Mouse (Mus musculus) monocyte, adult 5-6 weeks (primary cell): ENCODE measurements around the gene Lime1. TPM values are rescaled to one million over a fixed set of nuclear protein-coding genes. Genes with fewer than 3 reads are reported as not detected.

ENCODE experiments used
- ATAC-seq: fragments of 153-309, 156-312 bp; replicated peaks from 2 replicates; pipeline ENCODE4 v1.8.0; 2017; ENCODE audit warnings: mild to moderate bottlenecking; ENCODE audit not compliant: low TSS enrichment, insufficient number of reproducible peaks, severe bottlenecking, poor library complexity, low FRiP score
- total RNA-seq: library from RNA; stranded (forward); fragments of 200-1000, 200-491, 200-594 nt; gene quantifications from 3 replicates; pipeline ENCODE4 v1.2.3, GENCODE M21; 2017

Lime1 gene
- 55.7 to 137 TPM (median 104 TPM) in 3 replicates for total RNA-seq

DNA sequence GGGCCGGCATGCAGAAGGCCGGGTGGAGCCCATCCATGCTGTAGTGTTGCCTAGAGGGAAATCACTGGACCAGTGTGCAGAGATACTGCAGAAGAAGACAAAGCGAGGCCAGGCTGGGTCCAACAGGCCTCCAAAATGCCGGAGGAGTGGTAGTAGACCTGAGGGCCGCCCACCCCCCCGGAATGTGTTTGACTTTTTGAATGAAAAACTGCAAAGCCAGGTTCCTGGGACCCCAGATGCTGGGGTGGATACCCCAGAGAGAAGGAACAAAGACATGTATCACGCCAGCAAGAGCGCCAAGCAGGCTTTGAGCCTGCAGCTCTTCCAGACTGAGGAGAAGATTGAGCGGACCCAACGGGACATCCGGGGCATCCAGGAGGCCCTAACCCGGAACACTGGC, at the start of gene Lime1:
TSS of gene Lime1 (plus strand) at position 301 of the 400 bp plus-strand sequence.
- no peak for ATAC-seq

DNA sequence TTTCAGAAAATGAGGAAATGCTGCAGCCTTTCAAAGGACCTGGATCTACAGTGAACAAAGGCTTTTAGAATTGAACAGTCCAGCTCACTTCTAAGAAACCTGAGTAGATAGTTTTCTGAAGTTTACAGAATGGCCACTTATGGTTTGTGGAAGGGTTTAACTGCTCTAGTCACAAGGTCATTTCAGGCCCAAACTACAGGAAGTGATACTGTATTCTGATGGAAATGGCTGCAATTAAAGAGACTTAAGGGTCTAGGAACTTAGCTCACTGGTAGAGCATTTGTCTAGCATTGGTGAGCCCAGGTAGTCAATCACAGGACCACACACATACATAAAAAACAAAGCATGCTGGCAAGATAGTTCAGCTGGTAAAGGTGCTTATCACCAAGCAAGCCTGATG, 47.3 kb upstream of the Lime1 start:
- no peak for ATAC-seq

DNA sequence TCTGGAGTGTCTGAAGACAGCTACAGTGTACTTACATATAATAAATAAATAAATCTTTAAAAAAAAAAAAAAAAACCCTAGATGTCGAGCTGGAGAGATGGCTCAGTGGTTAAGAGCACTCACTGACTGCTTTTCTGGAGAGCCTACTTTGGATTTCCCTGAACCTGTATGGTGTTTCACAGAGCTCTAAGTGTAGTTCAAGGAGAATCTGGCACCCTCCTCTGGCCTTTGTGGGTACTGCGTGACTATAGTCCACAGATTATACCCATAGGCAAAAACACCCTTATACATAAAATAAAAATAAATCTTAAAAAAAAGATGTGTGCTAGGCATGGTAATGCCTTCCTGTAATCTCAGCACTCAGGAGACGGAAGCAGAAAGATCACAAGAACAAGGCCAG, 45.9 kb upstream of the Lime1 start:
- ATAC-seq = peak; percentile 84

DNA sequence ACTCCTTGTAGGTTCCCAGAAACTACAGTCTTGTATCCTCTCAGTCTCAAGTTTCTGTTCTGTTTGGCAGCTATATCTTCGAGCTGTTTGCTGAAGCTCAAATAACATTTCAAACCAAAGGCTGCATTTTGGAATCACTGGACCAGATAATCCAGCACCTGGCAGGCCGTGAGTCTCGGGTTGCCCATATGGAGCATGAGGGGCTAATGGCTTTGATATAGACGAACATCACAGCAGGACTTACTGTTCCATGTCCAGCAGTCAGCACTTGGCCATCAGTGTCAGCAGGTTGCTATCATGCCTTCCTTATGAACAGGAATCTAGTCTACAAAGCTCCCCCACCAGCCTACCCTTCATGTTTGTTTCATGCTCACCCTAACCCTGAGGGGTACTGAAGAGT, 39.5 kb upstream of the Lime1 start:
- ATAC-seq = no peak

DNA sequence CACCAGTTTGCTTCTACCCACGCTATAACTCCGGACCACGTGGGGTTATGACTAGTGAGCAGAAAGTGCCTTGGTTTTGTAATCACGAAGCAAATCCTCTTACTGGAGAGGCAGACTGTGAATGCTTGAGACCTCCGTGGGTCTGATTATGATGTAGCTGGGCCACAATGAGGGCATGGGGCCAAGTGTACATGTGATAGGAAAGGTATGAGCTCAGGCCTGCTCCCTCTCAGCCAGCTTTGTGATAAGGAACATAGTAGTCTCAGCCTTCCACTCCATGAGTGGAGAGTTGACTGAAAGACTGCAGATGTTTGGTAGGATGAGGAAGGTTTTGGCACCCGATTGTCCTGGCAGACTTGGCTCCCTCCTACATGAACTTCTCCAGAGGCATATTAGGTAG, 37.1 kb upstream of the Lime1 start:
- ATAC-seq = no peak

DNA sequence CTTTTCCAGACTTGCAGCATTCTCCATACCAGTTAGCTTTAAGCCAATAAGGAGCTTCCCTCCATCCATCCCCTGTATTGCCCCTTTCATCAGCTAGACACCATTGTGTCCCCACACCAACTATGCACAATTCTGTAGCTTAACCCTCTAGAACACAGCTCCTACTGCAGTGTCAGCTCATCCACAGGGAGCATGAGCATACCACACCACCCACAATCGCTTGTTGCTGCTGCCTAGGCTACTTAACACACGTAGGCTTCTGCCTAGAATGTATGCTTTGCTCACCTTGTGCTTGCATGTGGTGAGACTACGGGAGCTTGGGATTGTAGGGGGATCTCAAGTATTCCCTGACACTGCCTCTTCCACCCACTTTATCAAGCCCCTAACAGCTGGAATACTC, 23.1 kb upstream of the Lime1 start:
- no peak for ATAC-seq

DNA sequence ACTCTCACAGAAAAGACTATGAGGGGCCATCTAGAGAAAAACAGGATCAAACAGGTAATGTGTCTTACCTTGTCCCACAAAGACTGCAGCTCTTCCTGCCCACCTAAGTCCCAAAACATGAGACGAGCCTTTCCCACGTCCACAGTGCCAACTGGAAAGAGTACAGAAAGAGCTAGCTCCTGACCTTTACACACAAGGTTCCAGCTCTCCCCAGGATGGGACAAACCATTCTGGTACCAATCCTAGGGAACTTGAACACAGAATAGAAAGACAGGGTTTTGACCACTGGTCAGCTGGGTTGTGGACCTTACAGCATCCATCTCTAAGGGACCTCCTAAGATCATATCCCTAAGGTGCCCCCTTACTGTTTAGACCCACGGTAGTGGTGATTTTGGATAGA, 15.9 kb upstream of the Lime1 start:
- no peak for ATAC-seq

DNA sequence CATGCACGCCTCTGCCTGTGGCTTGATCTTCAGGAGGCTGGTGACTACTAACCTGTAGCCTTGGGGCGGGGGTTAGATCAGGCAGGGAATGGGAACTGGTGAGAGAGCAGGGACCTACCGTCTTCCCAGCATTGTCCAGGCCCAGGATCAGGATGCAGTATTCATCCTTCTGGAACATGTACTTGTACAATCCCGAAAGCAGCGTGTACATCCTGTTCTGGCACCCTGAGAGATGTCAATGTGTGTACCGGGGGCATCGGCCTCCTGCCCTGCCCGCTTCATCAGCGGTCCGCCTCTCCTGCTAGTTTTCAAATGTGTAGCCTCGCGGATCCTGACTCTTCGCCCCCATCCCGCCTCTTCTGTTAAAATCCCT, 15.4 kb upstream of the Lime1 start:
- no peak for ATAC-seq

DNA sequence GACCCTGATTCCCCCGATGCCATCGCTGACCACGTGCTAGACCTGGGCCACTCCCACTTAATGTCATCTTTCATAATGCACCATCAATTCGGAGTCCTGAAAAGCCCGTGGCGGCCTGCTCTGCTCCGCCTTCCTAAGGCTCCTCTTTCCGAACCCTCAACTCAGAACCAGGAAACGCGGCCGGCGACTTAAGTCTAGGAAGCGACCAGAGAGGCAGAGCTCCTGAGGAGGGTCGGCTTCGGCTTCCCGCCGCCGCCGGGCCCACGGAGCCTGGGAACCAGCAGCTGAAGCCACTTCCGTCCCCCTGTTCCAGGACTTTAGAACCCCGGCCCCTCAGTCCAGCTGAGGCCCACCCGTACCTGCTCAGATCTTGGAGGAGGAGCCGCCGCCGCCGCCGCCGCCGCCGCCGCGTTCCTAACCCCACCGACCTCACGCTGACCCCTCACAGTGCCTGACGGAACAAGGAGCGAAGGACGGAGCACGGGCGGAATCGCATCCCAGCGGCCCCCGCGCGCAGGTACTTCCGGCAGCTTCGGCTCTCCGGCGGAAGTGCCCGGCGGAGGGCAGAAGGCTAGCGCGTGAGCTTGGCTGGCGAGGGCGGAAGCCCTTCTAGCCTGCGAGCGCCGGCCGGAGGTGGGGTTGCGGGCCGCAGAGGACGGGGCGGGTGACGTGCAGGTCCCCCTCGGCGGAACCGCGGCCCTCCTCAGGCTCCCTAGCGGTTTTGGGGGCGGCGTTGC, 14.8 kb upstream of the Lime1 start, which contains the start of the genes Zgpat and Arfrp1:
TSS of gene Zgpat (plus strand) at position 69 of the 737 bp plus-strand sequence.
TSS of gene Arfrp1 (minus strand) at position 545 of the 737 bp plus-strand sequence.
- ATAC-seq = peak; percentile 70

DNA sequence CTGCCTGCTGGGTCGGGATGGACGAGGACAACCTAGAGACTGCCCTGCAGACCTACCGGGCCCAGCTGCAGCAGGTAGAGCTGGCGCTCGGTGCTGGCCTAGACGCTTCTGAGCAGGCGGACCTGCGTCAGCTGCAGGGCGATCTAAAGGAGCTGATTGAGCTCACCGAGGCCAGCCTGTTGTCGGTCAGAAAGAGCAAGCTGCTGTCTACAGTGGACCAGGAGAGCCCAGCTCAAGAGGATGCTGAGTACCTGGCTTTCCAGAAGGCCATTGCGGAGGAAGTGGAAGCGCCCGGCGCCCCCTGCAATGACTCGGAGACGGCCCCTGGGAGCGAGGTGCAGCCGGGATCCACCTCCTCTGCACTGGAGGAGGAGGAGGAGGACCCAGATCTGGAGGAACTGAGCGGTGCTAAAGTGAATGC, 14.2 kb upstream of the Lime1 start:
- peak; percentile 33 for ATAC-seq

DNA sequence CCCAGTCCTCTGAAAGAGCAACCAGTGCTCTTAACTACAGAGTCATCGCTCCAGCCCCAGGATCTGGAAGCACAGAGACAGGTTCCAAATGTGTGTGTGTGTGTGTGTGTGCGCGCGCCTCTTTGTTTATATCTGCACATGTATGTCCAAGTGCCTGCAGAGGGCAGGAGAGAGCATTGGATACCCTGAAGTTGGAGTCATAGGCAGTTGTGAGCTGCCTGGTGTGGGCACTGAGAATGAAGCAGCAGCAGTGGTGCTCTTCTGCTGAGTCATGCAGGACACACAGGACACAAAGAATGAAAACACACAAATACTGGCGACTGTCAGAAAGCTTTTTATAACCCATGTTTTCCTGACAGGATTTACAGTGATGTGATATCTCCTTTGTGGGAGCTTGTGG, 9.9 kb upstream of the Lime1 start:
- ATAC-seq = no peak

DNA sequence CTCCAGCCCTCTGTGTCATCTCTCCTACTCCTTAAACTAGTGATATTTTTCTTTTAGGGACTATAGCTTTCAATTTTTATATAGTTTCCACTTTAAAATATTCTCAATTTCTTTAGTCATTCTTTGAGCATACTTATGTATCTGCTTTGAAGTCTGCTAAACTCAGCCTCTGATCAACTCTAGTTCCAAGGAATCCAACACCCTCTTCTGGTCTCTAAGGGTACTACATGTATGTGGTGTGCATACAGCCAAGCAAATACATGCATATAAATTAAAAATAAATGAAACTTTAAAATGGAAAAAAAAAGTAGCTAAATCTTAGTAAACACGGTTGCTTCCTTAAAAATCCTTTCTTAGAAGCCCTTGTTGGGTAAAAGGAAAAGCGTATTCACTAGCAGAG, 4.1 kb upstream of the Lime1 start:
- no peak for ATAC-seq

DNA sequence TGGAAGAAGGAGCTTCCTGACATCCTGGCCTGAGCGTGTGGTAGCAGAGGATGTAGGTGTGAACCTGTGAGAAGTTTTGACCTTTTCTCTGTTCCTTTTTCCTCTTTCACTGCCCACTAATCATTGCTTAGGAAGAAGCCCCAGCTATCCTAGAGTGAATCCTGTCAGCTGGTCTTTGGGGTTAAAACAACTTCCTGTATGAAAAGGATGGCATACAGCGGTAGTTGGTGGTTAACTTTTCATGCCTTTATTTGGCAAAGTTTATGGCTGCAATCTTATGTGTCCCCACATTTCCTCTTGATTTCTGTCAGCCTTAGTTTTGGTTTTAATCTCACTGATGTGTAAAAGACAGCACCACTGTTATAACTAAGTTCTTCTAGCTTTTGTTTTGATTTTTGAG, 2.6 kb upstream of the Lime1 start:
- no peak for ATAC-seq

DNA sequence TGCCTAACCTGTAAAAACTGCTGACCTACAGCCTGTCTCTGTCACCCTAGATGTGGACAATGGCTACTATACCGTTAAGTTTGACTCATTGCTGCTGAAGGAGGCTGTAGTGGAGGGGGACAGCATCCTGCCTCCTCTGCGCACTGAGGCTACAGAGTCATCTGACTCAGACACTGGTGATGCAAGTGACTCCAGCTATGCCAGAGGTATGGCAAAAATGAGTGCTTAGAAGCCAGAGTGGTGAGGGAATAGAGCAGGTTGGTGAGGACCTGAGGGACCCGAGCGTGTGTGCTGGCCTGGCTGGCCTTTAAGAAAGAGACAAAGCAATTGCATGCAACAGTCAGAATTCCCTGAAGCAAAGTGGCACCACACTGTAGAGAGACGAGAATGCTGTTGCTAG, 1.2 kb upstream of the Lime1 start:
- no peak for ATAC-seq

DNA sequence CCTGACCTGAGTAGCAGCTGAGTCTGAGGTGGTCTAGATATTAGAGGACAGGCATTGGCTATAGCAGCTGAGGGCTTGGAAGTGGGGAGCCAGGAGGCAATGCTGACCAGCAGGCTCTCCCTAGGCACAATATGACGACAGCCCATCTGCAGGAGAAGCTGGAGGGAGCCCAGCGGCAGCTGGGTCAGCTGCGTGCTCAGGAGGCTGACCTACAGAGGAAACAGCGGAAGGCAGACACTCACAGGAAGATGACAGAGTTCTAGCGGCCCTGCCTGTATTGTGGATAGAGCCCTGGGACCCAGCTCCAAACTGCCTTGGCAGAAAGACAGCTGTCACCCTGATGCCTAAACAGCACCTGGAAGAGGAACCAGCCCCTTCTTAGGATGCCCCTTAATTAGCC, 373 bp downstream of the Lime1 start:
- ATAC-seq = no peak

DNA sequence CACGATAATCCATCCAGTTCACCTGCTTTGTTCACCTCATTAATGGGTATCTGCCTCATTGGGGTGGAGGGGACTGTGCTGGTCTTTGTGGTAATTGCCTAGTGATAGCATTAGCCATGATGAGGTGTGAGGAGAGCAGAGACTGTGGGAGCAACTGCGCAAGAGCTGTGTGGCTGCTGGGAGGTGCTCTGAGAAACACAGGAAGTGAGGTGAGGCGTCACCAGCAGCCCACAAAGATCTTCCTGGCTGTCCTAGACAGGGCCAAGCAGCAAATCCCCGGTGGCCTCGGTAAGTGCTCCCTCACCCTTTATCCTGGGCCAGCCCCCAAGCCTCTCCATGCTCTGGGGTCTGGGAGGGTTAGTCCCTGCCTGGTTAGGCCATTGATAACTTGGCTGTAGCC, 1.2 kb downstream of the Lime1 start:
- ATAC-seq = 0 out of 2 replicates have a peak, but pooled peaks have one; percentile 29

DNA sequence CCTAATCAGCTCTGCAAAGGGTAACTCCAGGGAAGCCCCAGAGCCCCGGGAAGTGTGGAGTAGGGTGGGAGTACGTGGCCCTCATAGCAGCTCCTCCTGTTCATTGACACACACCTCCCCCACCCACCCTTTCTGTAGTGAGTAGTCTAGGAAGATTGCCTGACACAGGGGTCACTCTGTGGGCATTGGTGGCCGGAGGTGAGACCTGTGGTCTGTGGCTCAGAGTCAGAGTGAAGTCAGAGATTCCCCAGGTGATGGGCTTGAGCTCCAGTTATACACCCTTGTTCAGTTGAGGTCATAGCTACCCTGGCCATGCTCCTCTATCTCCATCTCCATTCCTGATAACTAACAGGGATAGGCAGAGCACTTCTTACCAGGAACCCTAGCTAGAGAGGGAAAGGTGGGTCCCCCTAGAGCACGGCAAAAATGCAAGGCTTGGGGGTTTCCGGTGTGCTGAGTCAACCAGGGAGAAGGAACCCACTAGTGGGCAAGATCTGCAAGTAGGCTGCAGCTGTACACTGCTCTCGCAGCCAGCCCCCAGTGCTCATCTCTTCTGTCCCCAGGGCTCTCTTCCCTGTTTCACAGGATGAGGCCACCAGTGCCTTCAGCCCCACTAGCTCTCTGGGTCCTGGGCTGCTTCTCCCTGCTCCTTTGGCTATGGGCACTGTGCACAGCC, 1.9 kb downstream of the Lime1 start:
- ATAC-seq = no peak

DNA sequence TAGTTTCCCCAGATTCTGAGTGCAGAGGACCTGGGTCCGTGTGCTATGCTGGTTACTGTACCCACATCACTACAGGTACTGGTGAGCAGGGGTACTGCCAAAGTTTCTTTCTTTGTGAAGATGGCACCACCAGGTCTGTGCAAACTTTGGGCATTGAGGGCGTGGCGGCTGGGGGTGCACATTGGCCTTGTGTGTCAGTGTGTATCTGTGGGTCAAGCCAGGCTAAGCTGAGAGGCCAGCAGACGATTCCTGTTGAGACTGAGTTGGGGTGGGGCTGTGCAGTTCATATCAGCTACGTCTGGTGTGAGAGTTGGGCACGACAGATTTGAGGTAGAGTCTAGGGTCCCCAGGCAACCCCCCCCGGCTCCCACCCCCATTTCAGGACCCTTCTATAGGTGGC, 4.6 kb downstream of the Lime1 start:
- ATAC-seq = no peak

DNA sequence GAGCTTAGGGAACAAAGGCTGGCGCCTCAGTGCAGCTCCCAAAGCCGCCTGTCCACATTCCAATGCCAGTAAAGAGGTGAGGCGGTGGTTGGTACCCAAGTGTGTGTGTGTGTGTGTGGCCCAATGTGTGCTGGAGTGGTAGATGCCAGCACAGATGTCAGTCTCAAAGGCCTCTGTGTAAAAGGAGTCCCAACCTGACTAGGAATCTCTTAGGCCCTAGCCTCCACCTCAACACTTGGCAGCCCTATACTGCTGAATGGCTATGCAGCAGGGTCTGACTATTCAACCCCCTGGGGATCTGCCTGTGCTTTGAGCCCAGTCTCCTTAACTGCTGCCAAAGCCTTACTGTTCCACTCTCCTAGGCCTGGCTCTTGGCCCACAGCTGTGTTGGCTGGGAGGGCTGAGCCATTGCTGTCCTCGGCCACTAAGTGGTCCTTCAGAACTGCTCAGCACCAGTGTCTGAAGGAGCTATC, 5.1 kb downstream of the Lime1 start:
- no peak for ATAC-seq

DNA sequence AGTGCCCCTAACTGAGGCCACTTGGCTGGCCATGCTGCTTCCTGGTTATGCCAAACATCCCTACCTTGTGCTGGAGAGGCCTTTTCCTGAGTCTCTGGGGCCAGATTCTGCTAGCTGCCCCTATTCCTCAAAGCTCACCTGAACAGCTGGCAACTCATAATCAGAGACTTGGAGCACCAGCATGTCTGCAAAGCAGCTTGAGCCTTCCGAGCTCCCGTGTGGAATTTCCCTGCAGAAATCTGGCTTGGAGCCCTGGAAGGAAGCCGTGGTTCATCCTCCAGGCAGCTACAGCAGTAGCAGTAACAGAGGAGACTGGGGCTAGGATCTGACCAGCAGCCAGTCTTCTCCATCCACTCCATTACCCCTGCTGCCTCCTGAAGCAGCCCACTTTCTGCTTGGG, 6.0 kb downstream of the Lime1 start:
- no peak for ATAC-seq
